Mouse (Mus musculus) MEL (cell line): ENCODE data around the gene Sptbn1. TPM values are rescaled to one million over a fixed set of nuclear protein-coding genes. Genes with fewer than 3 reads are reported as not detected.
A peak's percentile ranks its signal among the peaks of the same experiment; 100 is the strongest.

Experiments used
- DNase-seq: peaks from one replicate; pipeline ENCODE4 v3.0.0; 2011; ENCODE audit warnings: low read depth, low spot score
- H3K27ac ChIP-seq: 2 replicates; pipeline ENCODE4 v1.5.1; 2012; ENCODE audit warnings: low read depth, mild to moderate bottlenecking, control low read depth, low read length, moderate library complexity; ENCODE audit not compliant: control insufficient read depth
- H3K27me3 ChIP-seq, 2 experiments: fragments of 150-350 bp in 1 of 2; sonication (generic) in 1 of 2; 2 replicates each; pipeline ENCODE4 v1.6.1; 2012; ENCODE audit warnings: low read length in 2 of 2, mild to moderate bottlenecking in 2 of 2, improper control_type of control experiment in 1 of 2, moderate library complexity in 1 of 2; ENCODE audit not compliant: insufficient read depth in 2 of 2, control insufficient read depth in 1 of 2
- H3K36me3 ChIP-seq, 2 experiments: 2 replicates each; pipeline ENCODE4 v1.6.1; 2012 to 2014; ENCODE audit warnings: low read length in 2 of 2, improper control_type of control experiment in 1 of 2, inconsistent platforms in 1 of 2, mild to moderate bottlenecking in 1 of 2; ENCODE audit not compliant: insufficient read depth in 2 of 2, control insufficient read depth in 1 of 2
- H3K4me1 ChIP-seq, 2 experiments: fragments of 150-350 bp in 1 of 2; sonication (generic) in 1 of 2; 2 replicates each; pipeline ENCODE4 v1.6.1; 2012; ENCODE audit warnings: low read length in 2 of 2, improper control_type of control experiment in 1 of 2, mild to moderate bottlenecking in 1 of 2; ENCODE audit not compliant: insufficient read depth in 2 of 2, control insufficient read depth in 1 of 2
- H3K4me3 ChIP-seq, 2 experiments: fragments of 150-350 bp in 1 of 2; sonication (generic) in 1 of 2; 2 replicates each; pipeline ENCODE4 v1.5.1; 2012; ENCODE audit warnings: low read depth in 2 of 2, low read length in 2 of 2, mild to moderate bottlenecking in 2 of 2, moderate library complexity in 2 of 2, control low read depth in 1 of 2, improper control_type of control experiment in 1 of 2; ENCODE audit not compliant: control insufficient read depth in 1 of 2, insufficient read depth in 1 of 2
- H3K79me2 ChIP-seq: 2 replicates; pipeline ENCODE4 v1.6.1; 2012; ENCODE audit warnings: mild to moderate bottlenecking, low read length, moderate library complexity; ENCODE audit not compliant: control insufficient read depth, poor library complexity, insufficient read depth
- H3K9ac ChIP-seq: 2 replicates; pipeline ENCODE4 v1.6.1; 2012; ENCODE audit warnings: low read depth, mild to moderate bottlenecking, control low read depth, low read length, moderate library complexity; ENCODE audit not compliant: control insufficient read depth, poor library complexity, severe bottlenecking
- H3K9me3 ChIP-seq: fragments of 150-350 bp; sonication (generic); replicated peaks from 2 replicates; pipeline ENCODE4 v1.6.1; 2012; ENCODE audit warnings: mild to moderate bottlenecking, low read length, improper control_type of control experiment, moderate library complexity; ENCODE audit not compliant: insufficient read depth
- BHLHE40 ChIP-seq: IDR thresholded peaks from 2 replicates; pipeline ENCODE4 v1.6.1; 2012; ENCODE audit warnings: low read depth, mild to moderate bottlenecking, inconsistent platforms, low read length, improper control_type of control experiment, borderline replicate concordance
- CTCF ChIP-seq, 3 experiments: IDR thresholded peaks in 2 of 3; conservative IDR thresholded peaks in 1 of 3; 2 replicates each; pipeline ENCODE4 v1.5.1; 2011 to 2012; ENCODE audit warnings: low read length in 3 of 3, low read depth in 2 of 3, mild to moderate bottlenecking in 2 of 3, improper control_type of control experiment in 1 of 3, inconsistent platforms in 1 of 3, mixed read lengths in 1 of 3, moderate library complexity in 1 of 3; ENCODE audit not compliant: control insufficient read depth in 1 of 3, insufficient read depth in 1 of 3, poor library complexity in 1 of 3, severe bottlenecking in 1 of 3
- E2F4 ChIP-seq: IDR thresholded peaks from 2 replicates; pipeline ENCODE4 v1.6.1; 2011; ENCODE audit warnings: low read depth, low read length, improper control_type of control experiment, borderline replicate concordance
- GATA1 ChIP-seq: IDR thresholded peaks from 2 replicates; pipeline ENCODE4 v1.6.1; 2011; ENCODE audit warnings: low read depth, low read length, improper control_type of control experiment
- HCFC1 ChIP-seq: IDR thresholded peaks from 2 replicates; pipeline ENCODE4 v1.6.1; 2012; ENCODE audit warnings: low read depth, mild to moderate bottlenecking, inconsistent platforms, low read length, improper control_type of control experiment, moderate library complexity
- JUND ChIP-seq: IDR thresholded peaks from 2 replicates; pipeline ENCODE4 v1.6.1; 2011; ENCODE audit warnings: low read depth, mild to moderate bottlenecking, improper control_type of control experiment, low read length
- KAT2A ChIP-seq: conservative IDR thresholded peaks from 2 replicates; pipeline ENCODE4 v1.6.1; 2012; ENCODE audit warnings: low read depth, low read length, improper control_type of control experiment, inconsistent platforms
- MAX ChIP-seq: IDR thresholded peaks from 2 replicates; pipeline ENCODE4 v1.6.1; 2011; ENCODE audit warnings: low read length, improper control_type of control experiment
- MAZ ChIP-seq: IDR thresholded peaks from 2 replicates; pipeline ENCODE4 v1.6.1; 2012; ENCODE audit warnings: low read depth, mild to moderate bottlenecking, inconsistent platforms, low read length, improper control_type of control experiment
- MEF2A ChIP-seq: IDR thresholded peaks from 2 replicates; pipeline ENCODE4 v1.6.1; 2014; ENCODE audit warnings: low read depth, mild to moderate bottlenecking, inconsistent platforms, low read length, improper control_type of control experiment; ENCODE audit not compliant: poor library complexity, insufficient replicate concordance, severe bottlenecking; ENCODE audit errors: extremely low read depth
- MYB ChIP-seq: IDR thresholded peaks from 2 replicates; pipeline ENCODE4 v1.6.1; 2011; ENCODE audit warnings: mild to moderate bottlenecking, low read depth, low read length, improper control_type of control experiment
- MYC ChIP-seq: IDR thresholded peaks from 2 replicates; pipeline ENCODE4 v1.6.1; 2011; ENCODE audit warnings: low read depth, mild to moderate bottlenecking, low read length, improper control_type of control experiment, moderate library complexity
- NELFE ChIP-seq: IDR thresholded peaks from 2 replicates; pipeline ENCODE4 v1.6.1; 2011; ENCODE audit warnings: low read depth, low read length, improper control_type of control experiment
- NRF1 ChIP-seq: IDR thresholded peaks from 2 replicates; pipeline ENCODE4 v1.6.1; 2014; ENCODE audit warnings: low read depth, mild to moderate bottlenecking, inconsistent platforms, low read length, improper control_type of control experiment, moderate library complexity; ENCODE audit not compliant: poor library complexity, insufficient read depth, severe bottlenecking
- POLR2A ChIP-seq, 2 experiments: IDR thresholded peaks; 2 replicates each; pipeline ENCODE4 v1.6.1; 2011 to 2012; ENCODE audit warnings: low read length in 2 of 2, mild to moderate bottlenecking in 2 of 2, control low read depth in 1 of 2, improper control_type of control experiment in 1 of 2, low read depth in 1 of 2, moderate library complexity in 1 of 2; ENCODE audit not compliant: control insufficient read depth in 1 of 2, insufficient read depth in 1 of 2, poor library complexity in 1 of 2
- POLR2AphosphoS2 ChIP-seq: IDR thresholded peaks from 2 replicates; pipeline ENCODE4 v1.6.1; 2011; ENCODE audit warnings: low read length, improper control_type of control experiment
- RCOR1 ChIP-seq: IDR thresholded peaks from 2 replicates; pipeline ENCODE4 v1.6.1; 2012; ENCODE audit warnings: low read depth, mild to moderate bottlenecking, inconsistent platforms, low read length, improper control_type of control experiment
- SMC3 ChIP-seq: IDR thresholded peaks from 2 replicates; pipeline ENCODE4 v1.6.1; 2011; ENCODE audit warnings: low read depth, low read length, improper control_type of control experiment
- TAL1 ChIP-seq: IDR thresholded peaks from 2 replicates; pipeline ENCODE4 v1.6.1; 2012; ENCODE audit warnings: mild to moderate bottlenecking, inconsistent platforms, low read length, moderate library complexity, mixed read lengths
- TCF12 ChIP-seq: IDR thresholded peaks from 2 replicates; pipeline ENCODE4 v1.6.1; 2014; ENCODE audit warnings: low read depth, mild to moderate bottlenecking, inconsistent platforms, low read length, improper control_type of control experiment, moderate library complexity
- USF2 ChIP-seq, 2 experiments: IDR thresholded peaks; 2 replicates each; pipeline ENCODE4 v1.6.1; 2011 to 2012; ENCODE audit warnings: improper control_type of control experiment in 2 of 2, low read length in 2 of 2, borderline replicate concordance in 1 of 2, inconsistent platforms in 1 of 2, low read depth in 1 of 2, mild to moderate bottlenecking in 1 of 2; ENCODE audit not compliant: insufficient read depth in 1 of 2
- ZMIZ1 ChIP-seq: IDR thresholded peaks from 2 replicates; pipeline ENCODE4 v1.6.1; 2012; ENCODE audit warnings: low read depth, mild to moderate bottlenecking, inconsistent platforms, low read length, improper control_type of control experiment, moderate library complexity
- polyA plus RNA-seq, 2 experiments: library from polyadenylated mRNA; stranded (reverse) in 1 of 2; unstranded in 1 of 2; fragments of >175 nt in 1 of 2; fragments of >200 nt in 1 of 2; gene quantifications; 2 replicates each; pipeline versions ENCODE4 v1.2.1 to v1.2.4; 2012; ENCODE audit warnings: low replicate concordance in 2 of 2, low read depth in 1 of 2; ENCODE audit not compliant: insufficient read length in 2 of 2, insufficient read depth in 1 of 2, missing spikeins in 1 of 2
- total RNA-seq: library from RNA; depleted of rRNA; stranded (reverse); fragments of 300-350 nt; gene quantifications from 2 replicates; pipeline ENCODE4 v1.2.3, GENCODE M21; 2012

Gene Sptbn1
- total and polyA plus RNA-seq, 3 experiments: 14.6 to 20.2 TPM; not detected in 1

GRCm38 (mm10) chr11:30268648-30269375 lies 837 bp upstream of the Sptbn1 start:
- no peaks in the 10 kb centered on the region for H3K36me3 ChIP-seq
- H3K9me3 ChIP-seq: no peaks in the 10 kb centered on the region
- peaks cover 19 to 25% of the 10 kb centered on the region in 2 experiments for H3K27me3 ChIP-seq
- peak overlapping the region; percentile 68 for H3K4me3 ChIP-seq
- TF ChIP-seq ZMIZ1 (no peak), MEF2A (no peak), MYB (no peak), JUND (no peak), TCF12 (no peak), MAZ (no peak), E2F4 (no peak), MYC (no peak), NELFE (no peak), MAX (no peak), KAT2A (no peak), NRF1 (no peak), HCFC1 (no peak), POLR2AphosphoS2 (no peak), BHLHE40 (no peak), GATA1 (no peak), TAL1 (no peak), POLR2A (IDR thresholded peaks at IDR 0.05; ENCODE audit: control insufficient read depth in 1 of 2, insufficient read depth in 1 of 2, low read depth in 1 of 2, low read length in 2 of 2, poor library complexity in 1 of 2) (no peak)
- no peaks in the 10 kb centered on the region for H3K4me1 ChIP-seq
- H3K9ac ChIP-seq: peak overlapping the region; percentile 60; the same call in 1 of the 2 replicates
- H3K27ac ChIP-seq: no peak overlapping the region
- no peak for DNase-seq
- no peaks in the 10 kb centered on the region; the same call in 1 of the 2 replicates for H3K79me2 ChIP-seq

GRCm38 (mm10) chr11:30267036-30267891 lies 711 bp downstream of the Sptbn1 start:
- no peaks in the 10 kb centered on the region for H3K4me1 ChIP-seq
- TF ChIP-seq MEF2A (no peak), RCOR1 (no peak), MAZ (peak; percentile 19; the same call in 1 of the 2 replicates), MYB (no peak), CTCF (IDR thresholded peaks at IDR 0.05 in 2 of 3, conservative IDR thresholded peaks at IDR 0.05 in 1 of 3; ENCODE audit: control insufficient read depth in 1 of 3, insufficient read depth in 1 of 3, low read depth in 2 of 3, low read length in 3 of 3, poor library complexity in 1 of 3, severe bottlenecking in 1 of 3) (no peak), JUND (no peak), SMC3 (no peak), NRF1 (peak; percentile 46; the same call in 1 of the 2 replicates), MYC (no peak), USF2 (IDR thresholded peaks at IDR 0.05; ENCODE audit: borderline replicate concordance in 1 of 2, insufficient read depth in 1 of 2, low read depth in 1 of 2, low read length in 2 of 2) (no peak)
- peak overlapping the region; percentile 75 to 86 for H3K4me3 ChIP-seq
- no peaks in the 10 kb centered on the region for H3K9me3 ChIP-seq
- no peaks in the 10 kb centered on the region; the same call in 1 of the 2 replicates for H3K79me2 ChIP-seq
- H3K27me3 ChIP-seq: peaks cover 19 to 25% of the 10 kb centered on the region in 2 experiments
- H3K9ac ChIP-seq: peak overlapping the region; percentile 51
- H3K36me3 ChIP-seq: no peaks in the 10 kb centered on the region
- no peak overlapping the region for H3K27ac ChIP-seq
- peak; percentile 59 for DNase-seq
